Mouse (Mus musculus): ENCODE results near the gene Bahcc1.

- TF ChIP-seq CTCF (conservative IDR thresholded peaks at IDR 0.05; ENCODE audit: low read length) (no peak), NANOG (IDR thresholded peaks at IDR 0.05; ENCODE audit: borderline replicate concordance, low read length) (no peak)
Measured at GRCm38 (mm10) chr11:120188481-120189441, 44.0 kb upstream of the Bahcc1 start.

All from E14TG2a.4 (cell line).